Mouse (Mus musculus) olfactory bulb, adult 2 months (tissue): Measurements from ENCODE around the gene Thtpa.

Experiments used
- CTCF ChIP-seq: fragments of 200-500 bp; IDR thresholded peaks from 2 replicates; pipeline ENCODE4 v1.5.1; 2012; ENCODE audit warnings: low read depth, mild to moderate bottlenecking, low read length, moderate library complexity; ENCODE audit not compliant: insufficient read depth
- POLR2A ChIP-seq: fragments of 200-500 bp; IDR thresholded peaks from 2 replicates; pipeline ENCODE4 v1.6.1; 2012; ENCODE audit warnings: mild to moderate bottlenecking, low read depth, low read length, moderate library complexity; ENCODE audit not compliant: insufficient read depth

GRCm38 (mm10) chr14:55097646-55098045 lies 3.1 kb downstream of the Thtpa start:
- no peak for TF ChIP-seq CTCF
- no peak for TF ChIP-seq POLR2A
